Mouse (Mus musculus) gastrocnemius, postnatal 14 days (tissue): ENCODE measurements at regions not wholly inside any gene's neighbourhood (a gene's known extent, or its start where the extent isn't known, plus 50 kb on each side); places are given as distances from the start of the nearest gene placed in this dataset.
"Not testable (repeated sequence)": the region's sequence is repeated elsewhere in the genome, so short reads cannot be mapped to it uniquely, and the experiment has no call there.

Experiments used
- DNase-seq: peaks from one replicate; pipeline ENCODE4 v3.0.0; 2021; ENCODE audit warnings: mixed read lengths
- intact Hi-C: fragments of 180-260 bp; cut with DNase I; formaldehyde crosslinking; loops from one replicate; pipeline ENCODE4 v1.15.1; 2025; ENCODE audit warnings: low total_unique reads

GRCm38 (mm10) chr12:45599443-45599842 lies 524.9 kb upstream of the Stxbp6 start:
- DNase-seq = no peak
- intact Hi-C loops = no loop called here

GRCm38 (mm10) chr12:45597904-45598570 lies 523.5 kb upstream of the Stxbp6 start:
- intact Hi-C loops = no loop called here
- DNase-seq = no peak

DNA sequence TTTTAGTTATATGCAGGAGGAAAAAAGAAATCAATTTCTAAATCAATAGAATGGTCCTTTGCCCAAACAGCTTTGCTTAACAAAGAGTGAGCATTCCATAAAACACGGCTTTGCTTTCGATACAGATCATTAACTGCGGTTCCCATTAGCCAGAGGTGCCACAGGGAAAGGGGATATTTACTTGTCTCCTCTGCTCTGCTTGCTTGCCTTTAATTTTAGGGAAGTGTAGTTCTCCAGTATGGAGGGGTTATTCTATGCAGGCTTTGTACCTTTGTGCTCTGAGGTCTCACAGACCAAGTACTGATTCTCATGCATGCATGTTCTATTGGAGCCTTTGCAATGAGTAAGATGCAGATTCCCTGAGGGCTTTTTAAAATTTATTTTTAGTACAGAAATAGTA lies 520.2 kb upstream of the Stxbp6 start:
- intact Hi-C loops = no loop called here
- no peak for DNase-seq

DNA sequence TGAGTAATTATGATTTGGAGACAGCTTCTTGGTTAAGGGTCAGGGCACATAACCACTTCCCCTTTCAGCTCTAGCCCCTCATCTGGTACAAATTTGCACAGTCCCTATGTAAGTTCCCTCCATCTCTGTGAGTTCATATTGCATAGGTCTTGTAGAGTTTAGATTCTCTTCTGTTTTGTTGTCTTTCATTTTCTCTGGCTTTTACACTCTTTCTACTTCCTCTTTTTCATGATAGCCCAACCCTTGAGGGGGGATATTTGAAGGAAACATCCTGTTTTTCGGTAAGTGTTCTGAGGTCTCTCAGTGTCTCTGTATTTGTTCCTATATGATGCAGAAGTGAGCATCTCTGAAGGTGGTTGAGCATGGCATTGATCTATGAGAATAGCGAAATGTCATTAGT lies 515.7 kb upstream of the Stxbp6 start:
- no peak for DNase-seq
- intact Hi-C loops = no loop called here

- intact Hi-C loops = no loop called here
- no peak for DNase-seq
Measured at GRCm38 (mm10) chr12:45585763-45586162, 511.3 kb upstream of the Stxbp6 start.

- DNase-seq = no peak
- intact Hi-C loops = no loop called here
Measured at GRCm38 (mm10) chr12:45563325-45564030, 489.0 kb upstream of the Stxbp6 start.

DNA sequence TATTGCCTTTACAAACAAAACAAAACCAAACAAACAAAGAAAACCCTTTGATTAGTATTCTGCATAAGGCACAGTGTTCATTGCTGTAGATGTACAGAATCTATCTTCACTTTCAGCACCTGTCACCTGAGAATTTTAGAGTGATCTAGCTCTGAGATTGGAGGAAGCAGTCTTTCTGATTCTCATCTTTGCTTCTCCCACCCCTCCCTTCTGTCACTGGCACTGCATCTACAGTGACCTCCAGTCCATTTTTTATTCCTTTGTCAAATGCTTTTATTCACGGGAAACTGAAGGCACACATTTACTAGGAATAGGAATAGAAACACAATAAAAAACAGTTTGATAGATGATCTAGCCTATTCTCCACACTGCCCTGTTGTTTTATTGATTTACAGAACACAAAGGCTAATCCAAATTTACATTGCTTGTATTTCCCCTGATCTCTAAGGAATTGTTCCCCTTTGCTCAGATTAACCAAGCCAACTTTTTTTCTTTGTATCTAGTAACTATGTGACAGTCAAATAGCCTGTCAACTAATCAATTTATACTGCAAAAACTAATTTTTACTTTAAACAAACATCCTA lies 488.2 kb upstream of the Stxbp6 start:
- intact Hi-C loops = no loop called here
- DNase-seq = no peak

DNA sequence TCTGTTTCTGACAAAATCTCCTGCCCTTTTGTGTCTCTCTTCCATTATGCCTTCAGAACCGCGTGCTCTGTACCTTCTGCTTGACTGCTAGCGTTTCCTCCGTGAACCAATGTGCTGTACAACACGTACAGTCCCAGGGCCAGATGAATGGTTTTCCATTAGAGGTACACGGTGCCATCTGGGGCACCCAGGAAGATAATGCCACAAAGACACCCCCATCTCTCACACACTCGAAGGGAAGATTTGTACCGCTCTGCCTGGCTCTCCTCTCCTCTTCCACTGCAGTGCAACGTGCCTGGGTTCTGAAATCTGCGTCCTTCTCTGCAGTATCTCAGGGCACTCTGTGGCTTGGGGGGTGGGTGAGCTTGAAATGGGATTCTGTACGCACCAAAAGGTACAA lies 487.4 kb upstream of the Stxbp6 start:
- intact Hi-C loops = no loop called here
- no peak for DNase-seq

DNA sequence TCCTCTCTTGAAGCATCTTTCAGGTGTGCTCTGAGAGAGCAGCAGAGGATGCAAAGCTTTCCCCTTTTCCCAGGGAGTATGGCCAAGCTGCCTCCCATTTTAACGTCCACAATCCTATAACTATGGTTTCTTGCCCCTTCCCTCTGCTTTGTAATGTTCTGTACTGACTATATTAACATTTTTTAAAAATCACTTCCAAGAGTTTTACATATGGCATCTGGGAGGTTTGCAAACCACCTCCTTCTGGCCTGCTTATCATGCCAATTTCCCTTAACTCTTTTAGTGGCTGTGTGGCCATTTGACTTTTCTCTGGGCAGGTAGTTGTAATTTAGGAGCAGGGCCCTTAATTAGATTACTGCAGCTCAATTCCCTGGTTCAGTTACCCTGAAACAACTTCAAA lies 486.9 kb upstream of the Stxbp6 start:
- DNase-seq = no peak
- intact Hi-C loops = no loop called here

GRCm38 (mm10) chr12:45549906-45550305 lies 475.4 kb upstream of the Stxbp6 start:
- DNase-seq, intact Hi-C loops: not testable (repeated sequence)

GRCm38 (mm10) chr12:45519554-45519953 lies 445.0 kb upstream of the Stxbp6 start:
- no peak for DNase-seq
- intact Hi-C loops = no loop called here

- intact Hi-C loops = no loop called here
- no peak for DNase-seq
Measured at GRCm38 (mm10) chr12:45514459-45514858, 439.9 kb upstream of the Stxbp6 start.

GRCm38 (mm10) chr12:45507400-45507982 lies 433.0 kb upstream of the Stxbp6 start:
- intact Hi-C loops = no loop called here
- DNase-seq = no peak

DNA sequence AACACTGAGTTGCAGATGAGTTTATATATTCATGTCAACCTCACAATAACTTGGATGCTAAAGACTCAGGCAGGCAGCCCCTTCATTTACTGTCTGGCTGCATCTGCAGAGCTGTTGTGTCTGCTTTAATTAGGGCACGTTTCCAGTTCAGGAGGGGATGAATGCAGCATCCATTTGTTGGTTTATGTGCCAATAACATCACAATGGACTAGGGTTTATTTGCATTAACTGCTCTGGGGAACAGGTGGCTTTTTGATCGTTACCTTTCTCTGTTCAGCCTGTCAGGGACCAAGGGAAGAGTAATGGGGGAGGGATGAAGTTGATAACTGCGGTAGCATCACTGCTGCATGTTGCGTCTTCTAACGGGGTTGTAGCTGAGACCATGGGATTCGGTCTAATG lies 425.3 kb upstream of the Stxbp6 start:
- intact Hi-C loops = no loop called here

DNA sequence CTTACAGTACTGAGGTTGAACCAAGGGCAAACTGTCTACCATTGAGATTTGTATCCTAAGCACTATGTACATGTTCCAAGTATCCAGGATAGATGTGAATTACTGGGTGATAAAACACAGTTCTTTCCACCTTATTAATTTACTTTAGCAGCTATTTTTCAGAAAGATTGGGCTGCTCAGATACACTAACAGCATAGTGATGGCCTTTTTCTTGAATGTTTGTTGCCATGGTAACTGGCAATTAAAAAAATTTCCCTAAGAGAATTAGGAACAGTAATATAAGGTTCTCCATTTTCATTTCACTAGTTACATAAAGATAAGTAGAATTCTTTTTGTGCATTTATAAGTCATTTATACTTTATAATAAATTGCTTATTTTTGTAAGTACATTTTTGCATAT lies 423.7 kb upstream of the Stxbp6 start:
- intact Hi-C loops = no loop called here
- DNase-seq = no peak

More for the DNA sequence above, 425.3 kb upstream of the Stxbp6 start:
- no peak for DNase-seq

GRCm38 (mm10) chr12:45489029-45489428 lies 414.5 kb upstream of the Stxbp6 start:
- DNase-seq = no peak
- intact Hi-C loops = no loop called here

GRCm38 (mm10) chr12:45476881-45477280 lies 402.4 kb upstream of the Stxbp6 start:
- intact Hi-C loops = no loop called here

GRCm38 (mm10) chr12:45468093-45468492 lies 393.6 kb upstream of the Stxbp6 start:
- DNase-seq = no peak
- intact Hi-C loops = no loop called here

More at GRCm38 (mm10) chr12:45476881-45477280, 402.4 kb upstream of the Stxbp6 start:
- DNase-seq = no peak

DNA sequence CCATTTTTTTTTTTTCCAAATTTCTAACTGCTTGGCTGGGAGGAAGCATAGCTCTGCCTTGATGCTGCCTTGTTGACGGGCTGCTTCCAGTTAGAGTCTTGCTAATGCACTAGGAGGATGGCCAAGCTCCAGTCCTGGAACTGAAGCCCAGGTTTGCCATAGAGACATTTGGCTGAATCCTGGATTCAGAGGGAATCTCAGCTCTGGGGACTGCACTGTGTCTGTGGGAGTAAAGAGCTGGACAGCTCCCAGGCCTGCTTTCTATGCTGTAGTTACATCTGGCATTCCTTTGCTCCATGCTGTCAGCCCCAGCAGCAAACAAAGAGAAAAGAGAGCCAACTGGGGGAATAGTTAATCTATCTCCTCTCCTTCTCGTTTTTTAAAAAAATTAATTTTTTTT lies 392.5 kb upstream of the Stxbp6 start:
- intact Hi-C loops = no loop called here
- peak; percentile 36 for DNase-seq

- DNase-seq = peak; percentile 12
- intact Hi-C loops = no loop called here
Measured at GRCm38 (mm10) chr12:45466066-45466465, 391.6 kb upstream of the Stxbp6 start.

- no peak for DNase-seq
- intact Hi-C loops = no loop called here
Measured at GRCm38 (mm10) chr12:45464952-45465351, 390.4 kb upstream of the Stxbp6 start.
